Mouse (Mus musculus): Measurements from ENCODE around the gene Ryr1. TPM values are rescaled to one million over a fixed set of nuclear protein-coding genes. Genes with fewer than 3 reads are reported as not detected.

Ryr1 gene
- polyA plus RNA-seq, 1 experiment from 2014 or later = 0.52 TPM

DNA sequence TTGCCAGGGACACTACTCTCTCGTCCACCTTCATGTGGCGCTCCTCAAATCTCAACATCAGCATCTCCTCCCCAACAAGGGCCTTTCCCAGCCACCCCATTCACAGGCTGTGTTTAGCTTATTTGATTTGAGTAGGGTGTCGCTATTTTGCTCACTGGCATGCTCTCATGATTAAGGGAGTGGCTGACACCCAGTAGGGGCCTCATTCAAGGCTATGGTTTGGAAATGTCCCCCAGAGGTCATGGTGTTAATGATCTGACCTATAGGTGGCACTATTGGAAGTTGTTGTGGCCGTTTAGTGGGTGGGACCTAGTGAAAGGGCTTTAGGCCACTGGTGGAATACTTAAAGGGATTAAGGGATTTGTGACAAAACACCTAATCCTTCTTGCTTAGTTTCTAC is 98.2 kb downstream of the Ryr1 start:
- WGBS = 78% methylated on average over 4 of the region's 4 CpGs
- no peak for ATAC-seq (replicated peaks; ENCODE audit: low FRiP score)
- H3K9me3 ChIP-seq (ENCODE audit: control insufficient read depth, low read length) = no peaks in the 10 kb centered on the region

DNA sequence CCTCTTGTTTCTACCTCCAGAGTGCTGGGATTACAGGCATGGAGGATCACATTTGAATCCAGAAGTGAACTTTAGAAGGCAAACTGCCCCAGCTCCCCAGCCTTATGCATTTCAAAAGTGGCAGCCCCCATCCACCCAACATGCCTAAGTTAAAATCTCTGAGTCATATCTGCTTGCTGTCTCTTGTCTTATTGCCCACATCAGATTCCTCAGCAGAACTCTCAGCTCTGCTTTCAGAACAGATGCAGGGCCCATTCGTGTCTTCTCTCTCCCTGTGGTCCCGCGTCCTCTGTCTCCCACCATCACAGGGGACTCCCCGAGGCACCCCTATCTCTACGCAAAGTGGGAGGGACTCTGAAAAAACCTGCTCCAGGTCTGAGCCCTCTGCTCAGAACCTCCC is 98.8 kb downstream of the Ryr1 start:
- Histone ChIP-seq H3K36me3 (ENCODE audit: control insufficient read depth, insufficient read depth, low read length) (no peaks in the 10 kb centered on the region), H3K4me1 (replicated peaks; ENCODE audit: control insufficient read depth, insufficient read depth, low read length) (peaks cover 21% of the 10 kb centered on the region)

More for the DNA sequence above, 98.2 kb downstream of the Ryr1 start:
- Histone ChIP-seq H3K4me2 (no peak overlapping the region), H3K27me3 (replicated peaks; ENCODE audit: control insufficient read depth, insufficient read depth, low read length) (no peaks in the 10 kb centered on the region), H3K9ac (ENCODE audit: low read depth, low read length) (no peak overlapping the region), H3K4me1 (replicated peaks; ENCODE audit: control insufficient read depth, insufficient read depth, low read length) (peaks cover 21% of the 10 kb centered on the region), H3K36me3 (ENCODE audit: control insufficient read depth, insufficient read depth, low read length) (no peaks in the 10 kb centered on the region), H3K4me3 (ENCODE audit: low read depth, low read length) (no peak overlapping the region), H3K27ac (ENCODE audit: low read depth, low read length) (no peak overlapping the region)
- no peak for DNase-seq (ENCODE audit: low spot score)

DNA sequence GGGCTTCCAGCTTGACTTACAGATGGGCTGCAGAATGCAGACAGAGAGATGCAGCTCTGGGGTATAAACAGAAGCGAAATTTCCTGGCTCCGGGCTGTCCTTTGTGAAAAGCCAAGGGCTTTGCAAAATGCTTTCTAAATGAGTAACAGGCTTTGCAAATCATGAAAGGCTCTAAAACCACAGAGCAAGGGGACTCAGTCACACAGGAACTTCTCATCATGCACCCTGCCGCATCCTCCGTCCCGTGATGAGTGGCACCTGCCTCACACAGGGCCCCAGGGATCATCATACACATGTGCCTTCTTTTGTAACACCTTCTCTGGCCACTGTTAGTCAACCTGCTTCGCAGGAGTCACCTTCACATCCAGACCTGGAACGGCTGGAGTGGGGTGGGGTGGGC is 99.4 kb downstream of the Ryr1 start:
- Histone ChIP-seq H3K4me3 (ENCODE audit: low read depth, low read length) (no peak overlapping the region), H3K27me3 (replicated peaks; ENCODE audit: control insufficient read depth, insufficient read depth, low read length) (peaks cover 9% of the 10 kb centered on the region), H3K27ac (ENCODE audit: low read depth, low read length) (no peak overlapping the region), H3K36me3 (ENCODE audit: control insufficient read depth, insufficient read depth, low read length) (no peaks in the 10 kb centered on the region), H3K4me1 (replicated peaks; ENCODE audit: control insufficient read depth, insufficient read depth, low read length) (peaks cover 17% of the 10 kb centered on the region), H3K4me2 (no peak overlapping the region), H3K9ac (ENCODE audit: low read depth, low read length) (no peak overlapping the region), H3K9me3 (ENCODE audit: control insufficient read depth, low read length) (no peaks in the 10 kb centered on the region)
- DNase-seq (ENCODE audit: low spot score) (no peak), ATAC-seq (replicated peaks; ENCODE audit: low FRiP score) (no peak)
- 74% methylated on average over 7 of the region's 7 CpGs for WGBS

More for the DNA sequence above, 98.8 kb downstream of the Ryr1 start:
- ATAC-seq (replicated peaks; ENCODE audit: low FRiP score) = no peak
- Histone ChIP-seq H3K27me3 (replicated peaks; ENCODE audit: control insufficient read depth, insufficient read depth, low read length) (peaks cover 3% of the 10 kb centered on the region; the same call in 1 of the 2 replicates), H3K27ac (ENCODE audit: low read depth, low read length) (no peak overlapping the region), H3K4me2 (no peak overlapping the region), H3K9ac (ENCODE audit: low read depth, low read length) (no peak overlapping the region), H3K9me3 (ENCODE audit: control insufficient read depth, low read length) (no peaks in the 10 kb centered on the region), H3K4me3 (ENCODE audit: low read depth, low read length) (no peak overlapping the region)
- DNase-seq (ENCODE audit: low spot score) = no peak
- 92% methylated on average over 5 of the region's 5 CpGs for WGBS

- Histone ChIP-seq H3K4me3 (ENCODE audit: low read depth, low read length) (no peak overlapping the region), H3K27me3 (replicated peaks; ENCODE audit: control insufficient read depth, insufficient read depth, low read length) (peaks cover 29% of the 10 kb centered on the region), H3K4me2 (no peak overlapping the region), H3K4me1 (replicated peaks; ENCODE audit: control insufficient read depth, insufficient read depth, low read length) (peaks cover 13% of the 10 kb centered on the region), H3K27ac (ENCODE audit: low read depth, low read length) (no peak overlapping the region), H3K9ac (ENCODE audit: low read depth, low read length) (no peak overlapping the region), H3K36me3 (ENCODE audit: control insufficient read depth, insufficient read depth, low read length) (no peaks in the 10 kb centered on the region), H3K9me3 (ENCODE audit: control insufficient read depth, low read length) (no peaks in the 10 kb centered on the region)
- DNase-seq (ENCODE audit: low spot score) = no peak
- 85% methylated on average over 8 of the region's 8 CpGs for WGBS
- ATAC-seq (replicated peaks; ENCODE audit: low FRiP score) = no peak
Observed at GRCm38 (mm10) chr7:29023514-29023913, 101.5 kb downstream of the Ryr1 start.

DNA sequence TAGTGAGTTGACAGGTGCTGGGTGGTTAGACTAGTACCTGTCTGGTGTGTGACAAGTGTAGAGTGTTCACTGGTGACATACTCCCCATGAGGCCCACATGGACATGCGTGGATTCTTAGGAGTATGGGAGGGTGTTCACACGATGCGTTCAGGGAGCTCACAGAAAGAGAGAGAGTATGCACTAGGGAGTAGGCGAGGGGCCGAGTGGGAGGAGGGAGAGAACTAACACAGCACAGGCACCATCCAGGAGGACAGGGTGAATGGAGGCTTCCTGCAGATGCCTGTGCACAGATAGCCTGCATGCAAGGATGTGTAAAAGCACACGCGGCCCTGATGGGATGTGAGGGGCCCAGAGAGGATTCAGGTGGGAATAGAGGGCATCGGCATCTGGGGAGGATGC is 102.5 kb downstream of the Ryr1 start:
- no peak overlapping the region for H3K27ac ChIP-seq (ENCODE audit: low read depth, low read length)
- ATAC-seq (replicated peaks; ENCODE audit: low FRiP score) (no peak), DNase-seq (ENCODE audit: low spot score) (no peak)
- H3K9ac ChIP-seq (ENCODE audit: low read depth, low read length) = no peak overlapping the region
- peaks cover 40% of the 10 kb centered on the region for H3K27me3 ChIP-seq (replicated peaks; ENCODE audit: control insufficient read depth, insufficient read depth, low read length)
- no peak overlapping the region for H3K4me2 ChIP-seq
- no peak overlapping the region for H3K4me3 ChIP-seq (ENCODE audit: low read depth, low read length)
- peaks cover 13% of the 10 kb centered on the region for H3K4me1 ChIP-seq (replicated peaks; ENCODE audit: control insufficient read depth, insufficient read depth, low read length)
- WGBS = 86% methylated on average over 8 of the region's 8 CpGs
- no peaks in the 10 kb centered on the region for H3K36me3 ChIP-seq (ENCODE audit: control insufficient read depth, insufficient read depth, low read length)
- H3K9me3 ChIP-seq (ENCODE audit: control insufficient read depth, low read length) = no peaks in the 10 kb centered on the region

DNA sequence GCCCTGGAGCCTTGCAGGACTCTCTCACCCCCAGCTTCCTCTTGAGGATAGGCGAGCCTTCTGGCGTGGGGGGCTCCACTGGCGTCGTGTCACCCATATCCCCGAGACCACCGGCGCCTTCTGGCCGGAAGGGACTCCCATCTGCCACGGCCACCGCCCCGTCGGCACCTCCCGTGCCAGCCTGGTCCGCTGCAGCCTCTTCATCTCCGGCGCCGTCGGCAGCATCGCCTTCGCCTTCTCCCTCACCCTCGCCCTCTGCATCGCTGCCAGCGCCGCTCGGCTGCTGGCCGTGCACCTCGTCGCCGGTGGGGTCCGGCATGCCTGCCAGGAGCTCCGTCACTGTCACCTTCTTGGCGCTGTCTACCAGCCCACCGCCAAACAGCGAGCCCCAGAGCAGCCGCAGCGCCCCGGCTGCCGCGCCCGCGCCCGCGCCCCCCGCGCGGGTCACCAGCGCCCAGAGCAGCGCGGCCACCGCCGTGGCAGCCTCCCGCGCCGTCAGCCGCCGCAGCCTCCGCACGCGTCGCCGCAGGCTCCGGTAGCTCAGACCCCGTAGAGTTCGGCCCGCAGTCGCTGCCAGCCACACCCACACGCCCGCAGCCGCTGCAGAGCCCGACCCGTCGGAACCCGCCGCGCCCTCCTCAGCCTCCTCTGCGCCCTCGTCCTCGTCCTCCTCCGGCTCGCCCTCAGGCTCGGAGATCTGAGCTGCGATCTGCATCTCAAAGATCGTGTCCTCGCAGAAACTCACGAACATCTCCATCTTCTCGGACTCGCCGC is 105.3 kb downstream of the Ryr1 start:
- Histone ChIP-seq H3K27ac (ENCODE audit: low read depth, low read length) (no peak overlapping the region), H3K4me1 (replicated peaks; ENCODE audit: control insufficient read depth, insufficient read depth, low read length) (peaks cover 6% of the 10 kb centered on the region; the same call in 1 of the 2 replicates), H3K9me3 (ENCODE audit: control insufficient read depth, low read length) (peaks cover 5% of the 10 kb centered on the region; the same call in 1 of the 2 replicates), H3K4me3 (ENCODE audit: low read depth, low read length) (peak overlapping the region; percentile 53), H3K9ac (ENCODE audit: low read depth, low read length) (peak overlapping the region; percentile 50; the same call in 1 of the 2 replicates), H3K4me2 (peak overlapping the region; percentile 83), H3K36me3 (ENCODE audit: control insufficient read depth, insufficient read depth, low read length) (no peaks in the 10 kb centered on the region), H3K27me3 (replicated peaks; ENCODE audit: control insufficient read depth, insufficient read depth, low read length) (peaks cover 42% of the 10 kb centered on the region)
- DNase-seq (ENCODE audit: low spot score) = no peak
- no peak for ATAC-seq (replicated peaks; ENCODE audit: low FRiP score)
- 5% methylated on average over 75 of the region's 88 CpGs for WGBS

DNA sequence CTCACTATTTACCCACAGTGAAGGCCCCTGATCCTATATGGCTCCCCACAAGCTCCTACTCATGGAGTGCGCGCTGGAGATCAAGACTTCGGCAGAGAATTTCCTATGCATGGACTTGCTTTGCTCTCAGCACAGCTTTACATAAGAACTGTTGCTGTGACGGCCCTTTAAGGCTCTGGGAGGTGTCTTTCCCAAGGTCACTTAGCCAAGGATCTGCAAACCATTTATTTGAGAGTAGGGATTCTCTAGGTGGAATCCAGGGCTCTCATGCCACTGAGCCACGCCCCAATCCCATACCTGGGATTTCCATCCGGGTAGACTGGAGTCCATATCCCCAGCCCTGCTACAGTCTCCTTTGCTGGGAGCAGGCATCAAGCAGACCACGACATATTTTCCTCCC is 107.8 kb downstream of the Ryr1 start:
- DNase-seq (ENCODE audit: low spot score) (no peak), ATAC-seq (replicated peaks; ENCODE audit: low FRiP score) (no peak)
- H3K9me3 ChIP-seq (ENCODE audit: control insufficient read depth, low read length) = peaks cover 6% of the 10 kb centered on the region; the same call in 1 of the 2 replicates
- no peaks in the 10 kb centered on the region for H3K36me3 ChIP-seq (ENCODE audit: control insufficient read depth, insufficient read depth, low read length)
- no peak overlapping the region for H3K4me2 ChIP-seq
- peaks cover 42% of the 10 kb centered on the region for H3K27me3 ChIP-seq (replicated peaks; ENCODE audit: control insufficient read depth, insufficient read depth, low read length)
- no peak overlapping the region for H3K4me3 ChIP-seq (ENCODE audit: low read depth, low read length)
- 76% methylated on average over 7 of the region's 7 CpGs for WGBS
- H3K4me1 ChIP-seq (replicated peaks; ENCODE audit: control insufficient read depth, insufficient read depth, low read length) = peaks cover 6% of the 10 kb centered on the region; the same call in 1 of the 2 replicates
- H3K9ac ChIP-seq (ENCODE audit: low read depth, low read length) = no peak overlapping the region
- H3K27ac ChIP-seq (ENCODE audit: low read depth, low read length) = no peak overlapping the region

- Histone ChIP-seq H3K36me3 (ENCODE audit: control insufficient read depth, insufficient read depth, low read length) (no peaks in the 10 kb centered on the region), H3K9me3 (ENCODE audit: control insufficient read depth, low read length) (peaks cover 6% of the 10 kb centered on the region; the same call in 1 of the 2 replicates), H3K9ac (ENCODE audit: low read depth, low read length) (no peak overlapping the region), H3K4me2 (no peak overlapping the region), H3K4me3 (ENCODE audit: low read depth, low read length) (no peak overlapping the region), H3K27ac (ENCODE audit: low read depth, low read length) (no peak overlapping the region), H3K4me1 (replicated peaks; ENCODE audit: control insufficient read depth, insufficient read depth, low read length) (peaks cover 6% of the 10 kb centered on the region; the same call in 1 of the 2 replicates), H3K27me3 (replicated peaks; ENCODE audit: control insufficient read depth, insufficient read depth, low read length) (peaks cover 41% of the 10 kb centered on the region)
- 72% methylated on average over 7 of the region's 7 CpGs for WGBS
- ATAC-seq (replicated peaks; ENCODE audit: low FRiP score) = no peak
- DNase-seq (ENCODE audit: low spot score) = no peak
Observed at GRCm38 (mm10) chr7:29016440-29016839, 108.5 kb downstream of the Ryr1 start.

- ATAC-seq (replicated peaks; ENCODE audit: low FRiP score) (no peak), DNase-seq (ENCODE audit: low spot score) (no peak)
- 87% methylated on average over 1 of the region's 1 CpGs for whole genome bisulfite sequencing
- peaks cover 27% of the 10 kb centered on the region for H3K27me3 ChIP-seq (replicated peaks; ENCODE audit: control insufficient read depth, insufficient read depth, low read length)
- H3K9ac ChIP-seq (ENCODE audit: low read depth, low read length) = no peak overlapping the region
- H3K4me3 ChIP-seq (ENCODE audit: low read depth, low read length) = no peak overlapping the region
- no peak overlapping the region for H3K4me2 ChIP-seq
- peaks cover 6% of the 10 kb centered on the region; the same call in 1 of the 2 replicates for H3K4me1 ChIP-seq (replicated peaks; ENCODE audit: control insufficient read depth, insufficient read depth, low read length)
- H3K9me3 ChIP-seq (ENCODE audit: control insufficient read depth, low read length) = peaks cover 6% of the 10 kb centered on the region; the same call in 1 of the 2 replicates
- no peaks in the 10 kb centered on the region for H3K36me3 ChIP-seq (ENCODE audit: control insufficient read depth, insufficient read depth, low read length)
- no peak overlapping the region for H3K27ac ChIP-seq (ENCODE audit: low read depth, low read length)
Observed at GRCm38 (mm10) chr7:29014984-29015383, 110.0 kb downstream of the Ryr1 start.
